Mouse (Mus musculus): ENCODE measurements around the gene Ufsp1. TPM values are rescaled to one million over a fixed set of nuclear protein-coding genes. Genes with fewer than 3 reads are reported as not detected.

Gene Ufsp1
- polyA plus RNA-seq, 1 experiment from 2014 or later = 10.0 TPM

DNA sequence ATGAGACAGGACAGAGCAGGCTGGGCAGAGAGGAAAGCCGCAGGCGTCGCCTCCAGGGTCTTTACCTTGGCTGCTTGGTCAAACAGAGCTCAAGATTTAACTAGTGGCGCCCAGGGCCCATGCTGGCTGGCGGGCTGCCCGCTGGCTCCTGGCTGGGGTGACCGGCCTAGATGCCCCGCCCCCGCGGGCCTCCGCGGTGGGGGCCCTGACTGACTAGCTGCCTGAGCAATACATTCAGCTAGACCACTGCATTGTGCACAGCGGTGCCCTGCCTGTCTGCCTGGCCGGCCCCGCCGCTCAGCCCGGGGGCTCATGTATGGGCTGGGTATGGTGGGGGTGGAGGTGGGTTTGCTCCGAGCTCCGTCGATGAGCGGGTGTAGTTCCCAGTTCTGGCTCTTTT lies 6.8 kb downstream of the Ufsp1 start:
- peaks cover 32% of the 10 kb centered on the region for H3K4me1 ChIP-seq (replicated peaks)
- no peak overlapping the region for H3K27ac ChIP-seq
- no peaks in the 10 kb centered on the region for H3K9me3 ChIP-seq
- 75% methylated on average over 21 of the region's 21 CpGs for WGBS
- peaks cover 84% of the 10 kb centered on the region for H3K36me3 ChIP-seq
- 0 out of 2 replicates have a peak, but pooled peaks have one; percentile 43 for ATAC-seq
- no peak overlapping the region for H3K9ac ChIP-seq (replicated peaks)
- no peak overlapping the region for H3K4me3 ChIP-seq (replicated peaks)
- no peaks in the 10 kb centered on the region for H3K27me3 ChIP-seq
- H3K4me2 ChIP-seq (replicated peaks) = no peak overlapping the region

DNA sequence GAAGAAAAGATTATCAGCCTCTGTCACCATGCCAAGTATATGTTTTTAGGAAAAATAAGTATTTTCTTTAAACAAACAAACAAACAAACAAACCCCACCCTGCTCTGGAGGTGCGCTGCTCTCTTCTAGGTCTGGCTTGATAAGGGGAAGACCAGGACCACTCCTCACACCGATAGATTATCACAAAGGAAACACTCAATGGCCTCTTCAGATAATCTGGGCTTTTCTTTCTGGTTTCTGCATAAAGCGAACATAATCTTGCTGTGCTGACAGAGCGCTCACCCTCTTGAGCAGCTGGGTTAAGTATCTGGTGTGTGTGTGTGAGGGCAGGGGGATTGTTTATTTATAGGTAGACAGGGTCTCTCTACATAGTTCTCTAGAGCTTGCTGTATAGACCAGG lies 9.2 kb downstream of the Ufsp1 start:
- no peak overlapping the region for H3K27ac ChIP-seq
- H3K4me3 ChIP-seq (replicated peaks) = no peak overlapping the region
- peaks cover 60% of the 10 kb centered on the region for H3K36me3 ChIP-seq
- ATAC-seq = no peak
- no peaks in the 10 kb centered on the region for H3K27me3 ChIP-seq
- H3K9me3 ChIP-seq = no peaks in the 10 kb centered on the region
- H3K4me2 ChIP-seq (replicated peaks) = no peak overlapping the region
- peak overlapping the region; percentile 28; the same call in 1 of the 2 replicates for H3K9ac ChIP-seq (replicated peaks)
- H3K4me1 ChIP-seq (replicated peaks) = peaks cover 44% of the 10 kb centered on the region
- 80% methylated on average over 4 of the region's 4 CpGs for WGBS

- H3K4me2 ChIP-seq (replicated peaks) = peak overlapping the region; percentile 80; the same call in 1 of the 2 replicates
- 91% methylated on average over 3 of the region's 3 CpGs for WGBS
- H3K4me1 ChIP-seq (replicated peaks) = peaks cover 44% of the 10 kb centered on the region
- H3K27me3 ChIP-seq = no peaks in the 10 kb centered on the region
- 0 out of 2 replicates have a peak overlapping the region, but pooled peaks have one; percentile 2 for H3K4me3 ChIP-seq (replicated peaks)
- H3K36me3 ChIP-seq = peaks cover 60% of the 10 kb centered on the region
- no peak for ATAC-seq
- no peaks in the 10 kb centered on the region for H3K9me3 ChIP-seq
- peak overlapping the region; percentile 99; the same call in 1 of the 2 replicates for H3K9ac ChIP-seq (replicated peaks)
- no peak overlapping the region for H3K27ac ChIP-seq
Measured at GRCm38 (mm10) chr5:137304165-137304564, 9.7 kb downstream of the Ufsp1 start.

DNA sequence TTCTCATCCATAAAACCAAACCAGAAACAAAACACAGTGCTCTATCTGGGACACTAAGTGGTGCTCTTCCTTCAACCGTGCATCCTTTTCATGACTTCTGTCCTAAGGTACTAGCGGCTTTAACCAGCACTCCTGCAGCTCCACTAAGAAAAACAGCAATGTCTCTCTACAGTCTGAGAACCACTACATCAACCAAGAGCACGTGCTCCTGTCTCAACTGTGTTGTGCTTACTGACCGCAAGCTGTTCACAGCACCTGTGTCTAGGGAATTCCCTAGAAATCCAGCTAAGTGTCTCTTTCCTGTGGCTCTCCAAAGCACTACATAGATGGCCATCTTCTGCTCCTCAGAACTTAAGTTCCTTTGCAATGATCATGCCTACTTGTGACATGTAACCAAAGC lies 10.4 kb downstream of the Ufsp1 start:
- peaks cover 59% of the 10 kb centered on the region for H3K36me3 ChIP-seq
- ATAC-seq = no peak
- H3K4me2 ChIP-seq (replicated peaks) = peak overlapping the region; percentile 80
- H3K4me3 ChIP-seq (replicated peaks) = peak overlapping the region; percentile 93
- no peak overlapping the region for H3K27ac ChIP-seq
- 74% methylated on average over 4 of the region's 4 CpGs for WGBS
- H3K9me3 ChIP-seq = no peaks in the 10 kb centered on the region
- H3K9ac ChIP-seq (replicated peaks) = peak overlapping the region; percentile 99
- peaks cover 44% of the 10 kb centered on the region for H3K4me1 ChIP-seq (replicated peaks)
- no peaks in the 10 kb centered on the region for H3K27me3 ChIP-seq

GRCm38 (mm10) chr5:137305822-137306221 lies 11.4 kb downstream of the Ufsp1 start:
- no peaks in the 10 kb centered on the region for H3K27me3 ChIP-seq
- H3K27ac ChIP-seq = no peak overlapping the region
- peaks cover 57% of the 10 kb centered on the region for H3K36me3 ChIP-seq
- ATAC-seq = no peak
- H3K4me3 ChIP-seq (replicated peaks) = peak overlapping the region; percentile 93
- peak overlapping the region; percentile 80 for H3K4me2 ChIP-seq (replicated peaks)
- 71% methylated on average over 3 of the region's 3 CpGs for WGBS
- H3K9me3 ChIP-seq = no peaks in the 10 kb centered on the region
- H3K4me1 ChIP-seq (replicated peaks) = peaks cover 44% of the 10 kb centered on the region
- H3K9ac ChIP-seq (replicated peaks) = peak overlapping the region; percentile 99

- H3K27me3 ChIP-seq = no peaks in the 10 kb centered on the region
- peaks cover 44% of the 10 kb centered on the region for H3K4me1 ChIP-seq (replicated peaks)
- H3K4me3 ChIP-seq (replicated peaks) = peak overlapping the region; percentile 93
- peak overlapping the region; percentile 99 for H3K9ac ChIP-seq (replicated peaks)
- H3K36me3 ChIP-seq = peaks cover 52% of the 10 kb centered on the region
- H3K4me2 ChIP-seq (replicated peaks) = peak overlapping the region; percentile 80
- ATAC-seq = no peak
- H3K27ac ChIP-seq = peak overlapping the region; percentile 97
- WGBS = 14% methylated on average over 12 of the region's 12 CpGs
- no peaks in the 10 kb centered on the region for H3K9me3 ChIP-seq
Measured at GRCm38 (mm10) chr5:137306439-137307005, 12.1 kb downstream of the Ufsp1 start.

DNA sequence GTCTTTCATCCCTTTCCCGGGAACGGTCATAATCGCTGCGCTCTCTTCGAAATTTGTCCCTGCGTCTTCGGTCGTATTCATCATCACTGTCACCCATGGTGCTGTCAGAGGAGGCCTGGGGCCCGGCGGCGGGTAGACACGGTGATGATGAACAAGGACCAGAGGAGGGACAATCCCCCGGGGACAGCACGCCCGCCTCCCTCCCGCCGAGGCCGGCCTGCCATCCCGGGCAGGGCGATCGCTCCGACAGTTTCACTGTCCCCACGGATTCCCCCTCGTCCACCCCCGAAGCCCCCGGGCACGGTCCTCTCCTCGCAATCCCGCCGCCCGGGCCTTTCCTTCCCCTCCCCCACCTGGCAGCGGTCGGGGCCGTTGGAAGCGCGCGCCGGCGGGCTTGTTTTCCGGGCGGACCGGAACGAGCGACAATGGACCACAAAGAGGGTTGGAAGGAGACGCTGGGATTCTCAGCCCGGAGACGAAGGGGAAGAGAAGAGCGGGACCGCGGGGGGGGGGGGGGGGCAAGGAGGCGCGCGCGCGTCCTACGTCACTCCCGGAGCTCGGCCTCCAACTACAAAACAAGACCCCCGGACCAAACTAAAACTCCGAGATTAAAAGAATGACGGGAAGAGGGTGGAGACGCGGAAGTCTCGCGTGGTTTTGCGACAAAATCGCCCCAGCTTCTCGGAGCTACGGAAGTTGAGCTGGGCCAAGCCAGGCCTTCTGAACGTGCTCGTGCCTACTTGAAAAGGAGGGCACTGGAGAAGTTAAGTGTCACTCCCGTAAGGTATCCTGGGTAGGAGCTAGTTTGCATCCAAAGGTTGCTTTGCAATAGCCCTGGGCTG lies 12.9 kb downstream of the Ufsp1 start, which contains the start of gene Srrt:
TSS of gene Srrt (minus strand) at position 604 of the 842 bp plus-strand sequence.
- H3K9me3 ChIP-seq = no peaks in the 10 kb centered on the region
- peak within 1 kb of the TSS; percentile 80 for H3K4me2 ChIP-seq (replicated peaks)
- peak within 1 kb of the TSS; percentile 93 for H3K4me3 ChIP-seq (replicated peaks)
- peak within 1 kb of the TSS; percentile 99 for H3K9ac ChIP-seq (replicated peaks)
- H3K27me3 ChIP-seq = no peaks in the 10 kb centered on the region
- H3K4me1 ChIP-seq (replicated peaks) = peaks cover 48% of the 10 kb centered on the region
- under 1% methylated on average over 55 of the region's 72 CpGs for WGBS
- peak; percentile 87 for ATAC-seq
- H3K27ac ChIP-seq = peak within 1 kb of the TSS; percentile 97
- H3K36me3 ChIP-seq = peaks cover 44% of the 10 kb centered on the region

GRCm38 (mm10) chr5:137308356-137308755 lies 13.9 kb downstream of the Ufsp1 start:
- Histone ChIP-seq H3K4me2 (replicated peaks) (peak overlapping the region; percentile 80), H3K9me3 (no peaks in the 10 kb centered on the region), H3K27me3 (no peaks in the 10 kb centered on the region), H3K4me1 (replicated peaks) (peaks cover 55% of the 10 kb centered on the region), H3K4me3 (replicated peaks) (peak overlapping the region; percentile 93), H3K9ac (replicated peaks) (peak overlapping the region; percentile 69), H3K36me3 (peaks cover 34% of the 10 kb centered on the region), H3K27ac (peak overlapping the region; percentile 97)
- 93% methylated on average over 4 of the region's 4 CpGs for WGBS
- 0 out of 2 replicates have a peak, but pooled peaks have one; percentile 5 for ATAC-seq

GRCm38 (mm10) chr5:137313466-137314192 lies 19.2 kb downstream of the Ufsp1 start:
- peak overlapping the region; percentile 60 for H3K4me2 ChIP-seq (replicated peaks)
- H3K4me3 ChIP-seq (replicated peaks) = peak overlapping the region; percentile 42
- peaks cover 36% of the 10 kb centered on the region for H3K4me1 ChIP-seq (replicated peaks)
- peak overlapping the region; percentile 70 for H3K9ac ChIP-seq (replicated peaks)
- H3K36me3 ChIP-seq = peaks cover 42% of the 10 kb centered on the region
- peak overlapping the region; percentile 54; the same call in 1 of the 2 replicates for H3K27ac ChIP-seq
- WGBS = 2% methylated on average over 22 of the region's 22 CpGs
- no peaks in the 10 kb centered on the region for H3K27me3 ChIP-seq
- peak; percentile 59 for ATAC-seq
- H3K9me3 ChIP-seq = no peaks in the 10 kb centered on the region

DNA sequence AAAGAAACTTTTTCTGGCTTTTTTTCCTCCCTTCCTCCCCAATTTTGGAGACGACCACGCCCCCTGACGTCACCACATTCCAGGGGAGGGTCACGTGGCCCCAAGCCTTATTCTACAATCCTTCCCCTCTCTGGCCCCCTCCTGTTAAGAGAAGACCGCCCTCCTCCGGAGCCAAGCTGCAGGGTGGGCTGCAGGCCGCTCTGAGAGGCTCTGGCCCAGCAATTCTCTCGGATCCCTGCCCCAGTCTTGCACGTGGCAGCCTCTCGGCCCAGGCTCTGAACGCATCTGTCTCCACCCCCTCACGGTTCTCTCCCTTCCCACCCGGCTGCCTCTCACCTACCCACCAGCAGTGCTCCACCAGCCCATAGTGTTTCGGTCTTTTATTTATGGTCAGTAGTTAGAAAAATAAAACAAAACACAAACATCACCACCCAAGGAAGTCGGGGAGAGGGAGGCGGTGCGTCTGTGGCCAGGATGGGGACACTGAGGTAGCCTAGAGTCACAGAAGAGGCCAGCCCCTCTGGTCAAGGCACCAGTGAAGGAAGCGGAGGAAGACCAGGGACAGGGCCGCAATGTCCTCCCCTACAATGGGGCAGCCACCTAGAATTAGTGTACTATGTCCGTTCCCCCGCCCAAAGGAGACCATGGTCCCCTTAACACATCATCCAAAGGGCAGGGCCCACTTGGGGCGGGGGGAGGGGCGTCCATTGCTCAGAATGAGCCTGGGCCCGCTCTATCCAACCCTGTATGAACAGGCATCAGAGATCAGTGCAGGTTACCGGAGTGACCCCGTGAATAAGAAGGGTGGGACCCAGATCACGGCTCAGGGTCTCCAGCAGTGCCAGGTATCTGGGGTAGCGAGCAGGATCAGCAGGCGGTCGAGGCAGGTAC lies 20.0 kb downstream of the Ufsp1 start, which contains the start of gene Trip6:
TSS of gene Trip6 (minus strand) at position 212 of the 891 bp plus-strand sequence.
- peaks cover 36% of the 10 kb centered on the region for H3K4me1 ChIP-seq (replicated peaks)
- H3K4me2 ChIP-seq (replicated peaks) = peak within 1 kb of the TSS; percentile 60
- H3K9ac ChIP-seq (replicated peaks) = peak within 1 kb of the TSS; percentile 70
- no peaks in the 10 kb centered on the region for H3K27me3 ChIP-seq
- peak; percentile 89 for ATAC-seq
- peak within 1 kb of the TSS; percentile 61 for H3K27ac ChIP-seq
- WGBS = 14% methylated on average over 29 of the region's 30 CpGs
- H3K4me3 ChIP-seq (replicated peaks) = peak within 1 kb of the TSS; percentile 42
- peaks cover 41% of the 10 kb centered on the region for H3K36me3 ChIP-seq
- no peaks in the 10 kb centered on the region for H3K9me3 ChIP-seq

Measured in midbrain, embryonic 13.5 days (tissue).